Mouse (Mus musculus) testis, postnatal 14 days (tissue): ENCODE data around the gene Itpr2.
A peak's percentile ranks its signal among the peaks of the same experiment; 100 is the strongest.

Experiments used
- DNase-seq: peaks from one replicate; pipeline ENCODE4 v3.0.0; 2021; ENCODE audit warnings: low spot score

The Itpr2 gene

DNA sequence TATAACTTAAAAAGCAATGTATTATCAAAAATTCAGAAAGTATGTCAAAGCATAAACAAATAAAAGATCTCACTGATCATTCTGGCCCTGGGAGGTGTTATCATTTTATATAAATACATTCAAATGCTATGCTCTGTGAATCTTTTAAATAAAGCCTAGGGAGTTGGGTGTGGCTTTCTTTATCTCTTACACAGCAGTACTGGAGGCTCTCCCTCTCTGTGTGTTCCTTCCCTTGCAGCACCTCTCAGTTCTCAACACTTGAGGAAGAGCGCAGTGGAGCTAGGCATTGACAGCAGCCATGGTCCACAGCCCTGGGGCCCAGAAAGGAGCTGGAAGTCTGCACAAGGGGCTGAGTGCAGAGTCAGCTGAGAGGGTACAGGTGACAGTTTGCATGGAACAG lies 192.7 kb downstream of the Itpr2 start:
- DNase-seq, result no peak

DNA sequence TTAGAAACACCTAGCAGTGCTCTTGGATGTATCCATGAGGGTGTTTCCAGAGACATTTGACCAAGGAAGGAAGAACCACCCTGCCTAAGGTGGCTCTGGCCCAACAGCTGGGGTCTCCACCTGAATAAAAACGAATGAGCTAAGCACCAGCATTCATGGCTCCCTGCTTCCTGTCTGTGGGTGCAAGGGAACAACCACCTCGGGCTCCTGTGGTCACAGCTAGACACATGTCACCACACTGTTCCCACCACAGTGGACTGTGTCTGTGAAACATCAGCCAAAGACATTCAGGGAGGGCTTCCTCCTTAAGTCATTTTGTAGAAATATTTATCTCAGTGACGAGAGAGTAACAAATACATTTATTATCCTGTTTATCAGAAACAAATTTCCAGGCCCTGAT lies 196.0 kb downstream of the Itpr2 start:
- DNase-seq, result no peak

DNA sequence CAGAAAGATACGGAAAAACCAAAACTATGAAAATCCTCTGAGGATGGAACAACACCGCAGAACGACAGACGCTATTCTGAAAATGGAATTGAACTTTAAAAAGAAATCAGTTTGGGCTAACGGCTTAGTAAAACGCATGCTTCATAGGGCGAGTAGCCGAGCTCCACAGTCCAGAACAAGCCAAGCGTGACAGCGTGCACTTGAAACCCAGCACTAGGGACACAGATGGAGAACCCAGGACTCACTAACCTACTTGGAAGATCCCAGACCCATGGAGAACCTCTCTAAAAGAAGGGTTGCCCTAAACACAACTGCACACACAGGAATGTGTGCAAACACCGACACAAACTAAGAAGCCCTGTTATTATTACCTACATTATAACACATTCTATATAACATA lies 197.9 kb downstream of the Itpr2 start:
- DNase-seq, result no peak

DNA sequence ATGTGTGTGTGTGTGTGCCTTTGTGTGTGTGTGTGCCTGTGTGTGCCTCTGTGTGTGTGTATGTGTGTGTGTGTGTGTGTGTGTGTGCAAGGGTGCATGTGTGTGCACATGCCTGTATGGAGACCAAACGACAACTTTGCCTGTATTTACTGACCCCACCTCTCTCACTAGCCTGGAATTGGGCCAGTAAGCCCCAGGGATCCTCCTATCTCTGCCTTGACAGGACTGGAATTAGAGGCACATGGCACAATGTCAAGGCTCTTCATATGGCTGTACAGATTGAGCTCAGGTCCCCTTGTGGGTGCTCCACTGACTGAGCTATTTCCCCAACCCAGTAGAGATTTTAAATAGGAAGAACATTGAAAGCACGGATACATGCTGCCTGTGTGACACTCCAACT lies 198.7 kb downstream of the Itpr2 start:
- DNase-seq, result no peak

DNA sequence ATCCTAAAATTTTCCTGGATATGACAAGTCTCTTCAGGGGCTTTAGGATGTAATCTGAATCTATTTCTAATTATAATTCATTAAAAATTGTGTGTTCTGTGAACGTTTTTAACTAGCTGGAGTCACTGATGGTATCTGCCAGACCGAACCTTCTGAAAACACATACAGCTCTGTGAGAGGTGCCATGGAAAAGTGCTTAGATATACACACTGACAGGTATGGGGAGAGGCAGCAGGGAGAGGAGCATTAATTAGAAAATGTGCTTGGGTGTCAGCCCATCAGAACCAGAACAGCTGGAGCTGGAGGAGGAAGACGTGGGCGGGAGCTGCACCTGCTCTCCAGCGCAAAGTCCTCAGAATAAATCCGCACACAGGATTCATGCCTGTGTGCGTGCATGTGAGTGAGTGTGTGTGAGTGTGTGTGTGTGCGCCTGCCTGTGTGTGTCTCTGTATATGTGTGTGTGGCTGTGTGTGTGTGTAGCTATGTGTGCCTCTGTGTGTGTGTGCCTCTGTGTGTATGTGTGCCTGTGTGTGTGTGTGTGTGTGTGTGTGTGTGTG lies 199.4 kb downstream of the Itpr2 start:
- no peak for DNase-seq

DNA sequence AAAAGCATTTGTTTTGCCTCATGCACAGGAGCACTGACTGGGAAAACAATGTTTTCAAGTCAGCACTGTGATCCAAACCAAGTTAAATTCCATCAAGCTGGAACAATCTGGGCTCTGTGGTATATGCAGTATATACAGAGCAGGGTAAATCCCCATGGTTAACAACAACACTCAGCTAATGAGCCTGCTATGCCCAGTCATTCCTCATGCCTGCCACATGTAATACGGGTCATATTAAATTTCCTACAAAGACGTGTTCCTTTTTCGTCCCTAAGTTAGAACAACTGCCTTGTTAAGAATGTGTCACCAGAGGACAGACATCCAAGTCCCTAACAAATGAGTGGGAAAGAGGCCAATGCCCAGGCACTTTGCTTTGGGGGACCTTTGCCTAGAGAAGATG lies 199.9 kb downstream of the Itpr2 start:
- no peak for DNase-seq

DNA sequence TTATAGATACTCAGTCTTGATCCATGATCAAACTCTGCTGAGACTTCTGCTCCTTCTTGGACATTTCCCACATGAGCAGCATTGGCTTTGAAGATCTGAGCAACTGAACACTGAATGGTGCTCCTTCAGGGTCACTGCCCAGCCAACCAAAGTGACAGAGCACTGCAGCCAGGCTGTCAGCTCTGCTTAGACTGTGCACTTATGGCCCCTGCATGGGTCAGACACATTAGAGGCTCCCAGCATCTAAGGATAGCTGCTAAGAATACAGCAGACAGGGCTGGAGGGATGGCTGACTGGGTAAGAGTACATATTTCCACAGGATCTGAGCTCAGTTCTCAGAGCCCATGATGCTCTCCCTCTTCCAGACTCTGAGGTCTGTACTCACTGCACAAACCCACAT lies 201.1 kb downstream of the Itpr2 start:
- no peak for DNase-seq

DNA sequence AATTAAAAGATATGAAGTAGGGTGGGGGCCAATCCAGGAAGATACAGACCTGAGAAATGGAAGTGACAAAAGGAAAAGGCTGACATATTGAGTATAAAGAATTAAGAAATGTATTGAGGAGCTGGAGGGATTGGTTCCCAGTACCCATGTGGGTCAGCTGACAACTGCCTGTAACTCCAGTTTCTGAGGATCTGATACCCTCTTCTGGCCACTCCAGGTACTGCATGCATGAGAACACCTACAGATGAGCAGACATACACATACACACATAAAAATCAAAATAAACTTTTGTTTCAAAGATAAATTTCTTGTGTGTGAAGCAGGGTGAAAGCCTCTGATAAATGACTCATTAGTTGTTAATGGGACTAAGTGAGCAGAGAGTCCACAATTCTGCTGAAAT lies 203.3 kb downstream of the Itpr2 start:
- no peak for DNase-seq

DNA sequence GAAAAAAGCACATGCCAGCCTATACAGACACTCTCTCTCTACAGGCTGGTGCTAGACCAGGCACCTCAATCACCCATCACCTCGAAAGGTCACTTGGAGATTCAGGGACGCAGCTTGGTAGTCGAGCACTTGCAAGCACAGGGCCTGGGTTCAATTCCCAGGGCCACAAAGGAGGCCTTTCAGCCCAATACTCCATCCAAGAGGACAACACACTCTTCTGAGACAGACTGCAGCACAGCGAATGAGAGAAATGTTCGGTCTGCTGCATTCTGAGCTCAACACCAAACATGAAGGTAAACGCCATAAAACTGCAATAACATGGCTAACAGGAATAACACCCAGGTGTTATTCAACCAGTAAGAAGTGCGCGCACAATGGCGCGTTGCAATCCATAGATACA lies 211.0 kb downstream of the Itpr2 start:
- no peak for DNase-seq

DNA sequence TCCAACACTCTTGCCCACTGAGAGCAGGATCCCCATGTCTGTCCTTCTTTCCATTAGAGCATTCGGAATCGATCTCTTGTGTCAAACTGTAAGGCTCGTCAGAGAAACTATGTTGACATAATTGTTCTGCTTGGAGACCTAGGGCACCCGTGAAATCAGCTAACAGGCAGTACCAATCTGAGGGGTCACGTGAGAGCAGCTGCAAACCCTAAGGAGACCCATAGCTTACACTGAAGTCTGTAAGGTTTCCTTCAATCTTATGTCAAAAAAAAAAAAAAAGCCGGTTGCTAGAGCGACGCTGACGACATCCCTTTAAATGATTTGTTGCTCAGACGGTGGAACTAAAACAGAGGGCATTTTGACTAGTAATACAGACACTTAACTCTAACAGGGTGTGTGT lies 212.2 kb downstream of the Itpr2 start:
- no peak for DNase-seq

DNA sequence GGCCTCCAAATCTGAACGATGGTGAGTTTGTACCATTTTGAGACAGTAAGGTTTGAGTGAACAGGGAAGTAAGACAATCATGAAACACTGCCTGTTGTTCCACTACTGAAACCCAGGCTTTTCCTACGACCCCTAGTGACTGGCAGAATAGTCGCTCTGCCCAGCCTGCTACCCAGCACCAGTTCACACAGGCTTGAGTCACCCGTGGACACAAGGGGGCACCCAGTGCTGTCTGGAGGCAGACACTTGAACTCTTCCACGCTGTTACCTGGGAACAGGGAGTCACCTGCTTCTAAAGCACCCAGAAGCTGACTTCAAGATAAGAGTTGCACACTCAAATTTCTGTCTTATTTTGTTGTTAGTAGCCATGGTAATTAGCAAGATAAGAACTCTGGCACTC lies 213.8 kb downstream of the Itpr2 start:
- DNase-seq, result no peak

DNA sequence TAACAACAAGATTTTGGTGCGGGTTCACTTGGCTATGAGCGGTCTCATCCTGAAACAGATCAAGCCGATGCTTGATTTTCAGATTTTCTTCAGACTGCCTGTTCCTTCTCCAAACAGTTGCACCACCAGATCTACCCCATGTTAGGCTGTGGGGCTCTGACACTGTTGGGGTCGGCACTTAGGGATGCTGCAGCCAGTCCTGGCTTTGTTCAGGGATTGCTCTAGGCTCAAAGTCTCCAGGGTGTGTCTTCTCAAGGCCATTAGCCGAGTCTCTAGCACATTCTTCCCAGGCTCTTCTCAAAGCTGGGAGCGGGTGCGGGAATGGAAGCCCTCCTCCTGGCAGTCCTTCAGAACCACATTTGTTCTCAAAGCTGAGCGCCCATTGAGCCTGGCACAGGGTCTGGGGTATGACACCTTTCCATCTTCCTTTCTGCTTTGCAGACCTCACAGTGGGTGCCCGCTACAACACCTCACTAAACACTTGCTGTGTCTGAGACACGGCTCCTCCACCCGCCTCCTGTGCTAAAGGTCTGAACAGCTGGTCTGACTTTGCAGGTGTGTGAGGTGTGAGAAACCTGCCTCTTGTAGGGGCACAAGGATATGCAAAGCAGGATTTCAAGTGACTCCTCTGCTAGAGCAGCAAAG lies 217.0 kb downstream of the Itpr2 start:
- no peak for DNase-seq

DNA sequence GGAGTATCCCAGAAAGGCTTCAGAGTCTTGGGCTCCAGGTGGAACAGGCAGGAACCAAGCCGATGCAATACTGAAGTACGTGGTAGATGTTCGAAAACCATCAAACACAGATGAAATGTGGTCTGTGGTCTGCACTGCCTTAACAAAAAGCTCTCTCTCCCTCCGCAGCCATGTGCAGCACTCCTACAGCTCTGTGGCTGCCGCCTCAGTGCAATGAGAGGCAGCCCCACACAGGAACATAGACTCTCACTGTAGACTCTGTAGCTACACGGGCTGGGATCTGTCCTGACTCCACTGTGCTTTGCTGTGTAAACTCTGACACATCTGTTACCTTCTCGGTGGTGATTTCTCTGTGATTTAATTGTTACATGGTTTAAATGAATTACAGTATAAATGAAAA lies 218.0 kb downstream of the Itpr2 start:
- no peak for DNase-seq

DNA sequence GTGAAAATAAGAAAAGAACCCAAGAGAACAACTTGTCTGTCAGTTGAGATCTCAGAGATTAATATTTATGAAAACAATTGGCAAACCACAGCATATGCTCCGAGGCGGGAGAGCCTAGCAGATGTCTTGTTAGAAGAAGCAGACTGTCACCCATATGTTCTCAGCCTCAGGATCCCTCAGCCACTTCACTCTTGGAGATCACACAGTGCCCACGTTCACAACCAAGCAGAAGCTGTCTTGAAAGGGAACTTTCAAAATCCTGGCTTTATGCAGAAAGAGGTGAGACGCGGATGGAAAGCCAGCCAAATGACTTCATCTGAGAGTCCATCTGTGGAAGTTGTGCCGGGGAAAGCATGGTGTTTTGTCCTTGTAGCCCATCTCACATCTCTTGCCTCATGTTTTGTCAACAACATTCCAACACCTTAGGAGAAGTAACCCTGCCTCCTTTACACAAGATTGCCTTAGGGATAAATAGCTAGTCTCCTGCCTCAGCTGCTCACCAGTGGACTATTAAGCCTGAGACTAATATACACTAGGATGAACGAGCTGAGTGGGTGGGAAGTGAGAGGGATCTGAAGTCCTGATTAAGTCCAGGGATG lies 219.9 kb downstream of the Itpr2 start:
- no peak for DNase-seq

DNA sequence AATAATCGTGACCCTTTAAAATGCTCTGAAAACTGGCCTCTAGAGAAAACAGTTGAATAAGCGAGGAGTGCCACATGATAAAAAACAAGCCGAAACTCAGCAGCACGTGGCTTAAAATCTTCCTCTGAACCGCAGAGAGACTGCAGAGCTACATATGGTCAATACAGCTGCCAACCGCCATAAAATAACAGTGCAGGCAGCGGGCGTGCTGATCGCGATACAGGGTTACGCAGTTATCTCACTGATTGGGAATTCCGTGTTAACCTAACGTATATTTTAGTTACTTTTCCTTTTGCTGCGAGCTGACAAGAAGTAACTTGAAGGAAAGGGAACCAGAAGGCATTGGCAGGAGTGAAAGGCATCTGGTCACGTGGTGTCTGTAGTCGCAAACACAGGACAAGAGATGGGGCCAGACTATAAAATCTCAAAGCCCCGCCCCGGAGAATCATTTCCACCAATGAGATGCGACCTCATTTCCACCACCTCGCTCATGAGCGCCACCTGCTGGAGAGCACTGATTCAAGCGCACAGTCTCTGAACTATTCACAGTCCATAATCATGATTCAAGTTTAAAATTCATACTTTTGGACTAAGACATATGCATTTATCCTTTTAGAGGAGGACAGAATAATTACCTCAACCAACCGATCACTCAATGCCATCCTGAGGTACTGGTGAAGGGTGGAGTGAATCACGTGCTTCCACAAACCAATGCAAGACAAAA lies 220.7 kb downstream of the Itpr2 start:
- DNase-seq, result peak; percentile 75

DNA sequence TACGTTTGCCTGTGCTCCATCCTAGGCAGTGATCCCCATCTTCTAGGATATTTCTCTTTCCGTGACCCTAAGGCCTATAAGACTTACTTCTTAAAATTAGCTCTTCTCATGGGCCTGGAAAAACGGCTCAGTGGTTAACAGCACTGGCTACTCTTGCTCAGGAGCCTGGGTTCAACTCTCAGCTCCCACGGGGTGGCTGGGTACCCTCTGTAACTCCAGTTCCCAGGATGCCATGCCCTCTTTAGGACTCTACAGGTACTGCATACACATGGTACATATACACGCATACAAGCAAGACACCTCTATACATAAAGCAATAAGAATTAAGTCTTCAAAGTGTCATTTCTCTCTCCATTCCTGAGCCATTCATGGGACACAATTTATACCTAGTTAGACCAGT lies 228.8 kb downstream of the Itpr2 start:
- DNase-seq, result no peak

DNA sequence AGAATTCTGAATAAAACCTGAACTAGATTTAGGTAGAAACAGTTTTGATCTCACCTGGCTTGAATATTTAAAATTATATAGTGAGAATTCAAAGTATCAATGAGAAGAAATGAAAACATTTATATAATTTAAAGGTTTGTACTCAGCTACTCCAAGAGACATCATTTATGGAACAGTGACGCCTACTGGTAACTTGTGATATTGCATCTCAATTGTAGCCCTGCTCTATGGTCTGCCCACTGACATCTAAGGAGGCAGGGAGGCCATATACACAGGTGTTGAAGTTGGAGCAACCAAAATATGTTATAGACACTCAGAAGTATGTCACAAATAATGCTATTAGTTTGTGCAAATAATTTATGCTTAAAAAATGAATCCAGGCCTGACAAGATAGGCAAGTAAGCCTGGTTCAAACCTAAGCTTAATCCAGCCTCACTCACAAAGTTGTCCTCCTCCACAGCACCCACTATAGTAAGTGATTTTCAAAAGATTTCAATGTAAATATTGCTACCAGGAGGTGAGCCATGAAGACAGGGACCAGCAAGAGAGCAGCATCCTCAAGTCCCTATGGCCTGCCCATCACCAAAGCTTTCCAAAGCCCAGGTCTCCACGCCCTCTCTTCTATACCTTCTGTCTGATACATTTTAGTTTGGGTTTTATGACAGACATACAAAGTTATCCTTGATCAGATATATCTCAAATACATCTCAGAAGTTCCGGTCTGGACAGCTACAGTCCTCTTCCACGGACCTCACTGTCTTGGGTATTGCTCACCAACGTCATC lies 229.6 kb downstream of the Itpr2 start:
- no peak for DNase-seq

DNA sequence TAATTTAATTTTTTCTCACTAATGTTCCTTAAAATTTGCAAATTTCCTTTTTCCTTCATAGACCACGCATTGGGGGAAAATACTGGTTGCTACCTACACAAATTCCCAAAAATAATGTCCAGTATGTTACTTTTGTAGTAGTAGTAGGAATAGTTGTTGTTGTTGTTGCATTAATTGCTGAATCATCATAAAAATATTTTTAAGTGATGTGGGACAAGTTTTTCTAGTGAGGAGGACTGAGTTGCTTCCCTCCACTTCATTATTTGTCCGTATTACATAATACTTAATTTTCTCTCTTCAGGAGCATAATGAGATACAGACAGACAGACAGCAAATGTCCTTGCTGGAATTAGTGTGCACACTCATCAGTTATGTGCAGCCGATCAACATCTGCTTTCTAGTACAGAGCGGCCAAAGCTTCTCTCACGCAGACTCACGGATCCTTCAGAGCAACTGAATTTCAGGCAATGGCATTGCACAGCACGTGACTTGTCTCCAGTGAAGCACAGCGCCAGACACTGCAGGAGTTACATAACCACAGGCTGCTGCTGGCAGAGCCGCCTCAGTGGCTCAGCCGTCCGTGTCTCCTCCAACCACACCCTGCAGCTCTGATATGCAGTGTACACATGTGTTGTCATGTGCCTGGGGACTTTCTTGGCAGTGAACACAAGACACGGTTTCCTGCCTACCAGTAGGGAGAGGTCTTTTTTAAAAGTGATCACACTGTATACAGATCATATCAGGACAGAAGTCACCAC lies 231.1 kb downstream of the Itpr2 start:
- peak; percentile 53 for DNase-seq

DNA sequence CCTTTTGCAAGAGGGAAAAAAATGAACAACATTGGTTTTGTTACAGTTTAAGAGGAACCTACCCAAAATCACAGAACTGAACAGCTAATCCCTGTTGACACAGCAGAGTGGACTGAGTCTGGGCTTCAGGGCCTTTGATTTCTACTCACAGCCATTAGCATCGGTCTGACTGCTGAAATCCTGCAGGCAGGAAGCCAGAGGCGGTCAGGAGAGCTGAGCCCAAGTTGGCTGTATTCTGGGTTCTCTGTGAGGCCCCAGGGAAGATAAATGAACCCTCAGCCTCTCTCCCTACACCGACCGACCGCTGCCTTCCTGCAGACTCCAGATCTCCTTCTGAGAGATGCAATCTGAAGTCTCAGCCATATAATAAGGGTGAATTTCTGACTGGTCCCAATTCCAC lies 231.9 kb downstream of the Itpr2 start:
- no peak for DNase-seq

DNA sequence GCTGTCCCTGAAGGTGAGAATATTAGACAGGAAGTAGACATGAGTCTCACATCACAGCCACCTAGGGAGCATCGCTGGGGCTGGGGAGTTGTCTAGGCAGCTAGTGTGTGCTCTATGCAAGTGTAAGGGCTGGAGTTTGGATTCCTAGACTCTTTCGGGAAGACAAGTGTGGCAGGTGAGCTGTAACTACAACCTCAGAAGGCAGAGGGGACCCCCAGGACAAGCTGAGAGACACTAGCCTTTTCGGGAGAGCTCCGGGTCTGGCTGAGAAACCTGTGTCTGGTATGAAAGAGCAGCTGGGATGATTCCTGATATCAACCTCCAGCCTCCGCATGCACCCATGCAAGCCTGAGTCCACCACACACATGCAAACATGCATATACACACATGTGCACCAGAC lies 232.7 kb downstream of the Itpr2 start:
- DNase-seq, result no peak

DNA sequence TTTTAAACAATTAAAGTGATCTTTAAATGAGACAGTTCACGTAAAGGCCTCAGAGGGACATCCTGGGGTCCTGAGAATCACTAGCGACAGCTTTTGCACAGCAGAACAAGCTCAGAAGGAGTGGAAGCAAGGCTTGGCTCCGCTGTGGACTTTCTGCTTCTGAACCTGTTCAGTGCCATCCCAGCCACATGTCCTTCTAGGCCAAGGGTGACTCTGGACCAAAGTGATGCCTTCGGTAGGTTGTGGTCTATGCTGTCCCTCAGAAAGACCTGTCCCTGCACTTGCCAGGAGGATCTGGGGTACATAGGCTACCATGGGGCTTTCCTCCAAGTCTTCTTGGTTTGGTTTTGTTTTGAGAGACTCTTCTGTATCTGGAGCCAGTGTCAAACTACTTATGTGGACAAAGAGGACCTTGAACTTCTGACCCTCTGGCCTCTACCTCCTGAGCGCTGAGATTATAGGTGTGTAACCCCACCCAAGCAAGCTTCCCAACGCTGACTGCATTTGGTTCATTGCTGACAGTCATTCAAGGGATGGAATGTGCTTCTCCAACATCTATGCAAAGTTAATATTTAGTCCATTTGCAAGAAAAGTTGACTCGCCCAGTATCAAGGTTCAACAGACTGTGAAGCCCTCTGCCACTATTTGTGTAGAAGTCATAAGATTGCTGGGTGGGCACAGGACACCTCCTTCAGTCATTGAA lies 241.2 kb downstream of the Itpr2 start:
- DNase-seq, result no peak
